Mouse (Mus musculus): Measurements from ENCODE around the gene Dnhd1.

Dnhd1 gene

DNA sequence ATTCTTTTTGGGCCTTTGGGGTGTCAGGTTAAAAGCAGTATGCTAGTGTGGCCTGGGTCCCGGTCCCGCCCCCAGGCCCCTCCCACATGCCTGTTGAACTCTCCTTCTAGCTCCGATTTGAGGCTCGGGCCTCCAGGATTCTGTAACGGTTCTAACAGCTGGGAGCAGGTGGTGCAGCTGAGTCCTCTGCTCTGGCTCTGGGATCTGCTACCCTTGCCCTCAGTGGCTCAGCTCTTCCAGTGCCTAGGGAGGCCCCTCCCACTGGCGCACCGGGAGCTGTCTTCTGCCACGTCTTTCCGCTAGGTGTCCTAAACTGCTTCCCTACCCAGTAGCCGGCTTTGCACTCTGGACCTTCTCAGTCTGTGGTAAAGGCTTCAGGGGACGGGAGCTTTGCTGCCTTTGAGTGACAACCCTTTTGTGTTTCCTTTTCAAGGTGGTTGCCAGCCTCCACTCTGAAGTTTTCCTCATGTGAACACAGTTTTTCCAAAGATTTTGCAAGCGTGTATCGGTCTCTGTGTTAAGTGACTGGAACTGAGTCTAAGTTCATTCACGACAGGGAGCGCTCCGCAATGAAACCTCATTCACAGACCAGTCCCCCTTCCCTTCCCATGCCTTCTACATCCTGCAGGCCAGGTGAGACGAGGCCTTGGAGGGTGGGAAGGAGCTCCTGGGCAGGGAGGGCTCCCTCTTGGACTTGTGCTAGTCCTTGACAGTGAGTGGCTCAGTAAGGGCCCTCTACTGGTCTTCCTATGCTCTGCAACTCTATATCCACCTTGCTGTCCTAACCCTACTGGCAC lies at the start of gene Dnhd1:
Dnhd1 (plus strand) TSS at position 189 of the 797 bp plus-strand sequence.
- peak; percentile 80 for DNase-seq

DNA sequence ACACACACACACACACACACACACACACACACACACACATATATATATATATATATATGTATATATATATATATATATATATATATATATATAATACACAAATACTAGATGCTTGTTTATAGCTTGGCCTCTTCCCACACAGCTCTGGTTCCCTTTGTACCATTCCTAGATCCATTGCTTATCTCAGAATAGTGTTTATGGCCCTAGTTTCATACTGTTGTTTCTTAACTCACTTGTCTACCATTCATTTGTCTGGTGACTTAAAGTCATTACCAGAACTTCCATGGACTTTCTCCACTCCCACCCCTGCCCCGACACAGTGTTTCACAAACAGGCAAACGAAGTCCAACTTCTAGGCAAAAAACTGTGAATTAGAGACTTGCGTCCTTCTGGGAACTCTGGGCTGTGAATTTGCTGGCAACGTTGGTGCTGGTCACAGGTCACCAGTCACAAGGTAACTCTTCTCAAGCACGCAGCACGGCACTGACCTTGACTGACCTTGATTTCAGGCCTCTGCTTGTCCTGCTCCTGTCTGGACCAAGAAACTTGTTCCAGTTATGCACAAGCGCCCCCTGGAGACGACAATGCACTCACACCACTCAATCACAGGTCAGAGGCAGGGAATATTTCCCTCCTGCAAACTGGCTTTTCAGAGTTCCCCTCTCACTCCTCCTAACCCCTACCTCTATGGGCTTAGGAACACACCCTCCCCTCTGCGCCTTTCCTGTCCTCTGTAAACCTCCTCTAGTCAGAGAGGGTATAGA lies 47.6 kb upstream of the Dnhd1 start:
- peak; percentile 73 for DNase-seq

DNA sequence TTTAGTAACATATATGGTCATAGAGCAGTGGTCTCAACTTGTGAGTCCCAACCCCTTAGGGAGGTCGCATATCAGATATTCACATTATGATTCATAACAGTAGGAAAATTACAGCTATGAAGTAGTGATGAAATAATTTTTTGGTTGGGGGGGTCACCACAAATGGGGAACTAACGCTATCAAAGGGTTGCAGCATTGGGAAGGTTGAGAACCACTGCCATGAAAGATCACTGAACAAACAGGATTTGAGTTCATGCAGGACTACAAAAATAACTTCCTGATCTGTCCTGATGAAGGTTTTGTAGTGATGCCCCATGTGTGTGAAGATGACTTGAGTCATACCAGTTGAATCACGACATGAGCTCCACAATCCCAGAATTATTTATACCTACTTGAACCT lies 42.2 kb upstream of the Dnhd1 start:
- no peak for DNase-seq

DNA sequence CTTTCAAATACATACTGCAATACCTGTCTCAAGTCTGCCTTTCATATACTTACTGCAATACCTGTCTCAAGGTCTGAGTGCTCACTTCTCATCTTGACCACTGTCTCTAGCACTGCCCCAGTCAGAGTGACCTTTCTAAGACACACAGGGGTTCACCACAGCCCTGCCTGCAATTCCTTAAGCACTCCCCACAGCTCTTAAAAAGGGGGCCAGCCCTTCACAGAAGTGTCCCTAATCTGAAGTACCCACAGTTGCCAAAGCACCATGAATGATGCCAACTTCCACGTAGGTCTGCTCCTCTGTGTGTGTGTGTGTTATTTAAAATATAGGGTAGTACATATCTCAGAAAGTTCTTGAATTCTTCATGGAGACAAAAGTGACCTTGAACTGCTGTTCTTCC lies 38.9 kb upstream of the Dnhd1 start:
- DNase-seq: no peak

DNA sequence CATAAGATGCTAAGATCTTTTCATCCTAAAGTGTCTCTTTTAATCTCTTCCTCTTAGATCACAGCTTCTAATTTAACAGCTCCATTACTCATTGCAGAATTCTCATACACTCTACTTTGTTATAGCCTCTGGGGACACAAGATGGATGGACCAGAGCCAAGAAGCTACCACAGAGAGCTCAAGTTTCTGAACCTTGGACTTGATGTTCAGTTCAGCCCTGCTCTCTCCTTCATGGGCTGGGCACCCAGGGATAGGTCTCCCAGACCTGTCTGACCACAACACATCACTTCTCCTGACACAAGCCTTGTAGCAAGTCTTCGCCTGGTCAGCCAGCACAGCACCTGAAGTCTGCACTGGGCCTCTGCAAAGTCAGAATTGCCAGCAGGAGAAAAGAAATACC lies 36.2 kb upstream of the Dnhd1 start:
- no peak for DNase-seq

DNA sequence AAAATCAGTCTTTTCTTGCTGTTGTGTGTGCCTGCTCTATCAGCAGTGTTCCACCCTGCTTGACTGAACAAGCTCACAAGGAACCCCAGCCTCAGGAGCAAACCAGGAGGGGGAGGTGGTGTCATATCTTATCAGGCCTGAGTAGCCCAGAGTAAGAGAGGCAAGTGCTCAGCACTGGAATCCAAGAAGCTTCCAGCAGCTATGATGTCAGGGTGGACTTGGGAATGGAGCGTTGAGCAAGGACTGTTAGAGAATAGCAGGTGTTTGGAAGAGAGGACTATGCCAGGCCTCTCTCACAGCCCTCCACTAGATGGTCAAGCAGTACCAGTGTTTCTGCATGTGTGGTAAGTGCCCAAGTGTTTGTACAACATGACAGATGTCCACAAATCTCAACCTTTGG lies 34.9 kb upstream of the Dnhd1 start:
- DNase-seq: no peak

DNA sequence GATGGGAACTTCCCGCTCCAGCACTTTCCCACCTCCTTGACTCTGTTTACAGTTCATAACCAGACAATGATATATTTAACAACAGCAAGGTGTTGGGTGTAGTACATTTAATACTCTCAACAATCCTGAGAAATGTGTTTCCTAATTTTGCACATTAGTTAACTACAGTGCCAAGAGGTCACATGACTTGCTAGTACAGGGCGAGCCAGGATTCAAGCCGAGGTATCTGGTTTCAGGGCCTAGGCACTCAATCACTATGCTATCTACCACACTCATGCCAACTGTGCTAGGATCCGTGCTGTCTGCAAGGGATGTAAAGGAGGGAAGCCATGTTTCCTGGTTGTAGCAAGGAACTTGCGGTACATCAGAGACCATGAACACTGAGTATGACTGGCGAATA lies 34.1 kb upstream of the Dnhd1 start:
- DNase-seq: no peak

DNA sequence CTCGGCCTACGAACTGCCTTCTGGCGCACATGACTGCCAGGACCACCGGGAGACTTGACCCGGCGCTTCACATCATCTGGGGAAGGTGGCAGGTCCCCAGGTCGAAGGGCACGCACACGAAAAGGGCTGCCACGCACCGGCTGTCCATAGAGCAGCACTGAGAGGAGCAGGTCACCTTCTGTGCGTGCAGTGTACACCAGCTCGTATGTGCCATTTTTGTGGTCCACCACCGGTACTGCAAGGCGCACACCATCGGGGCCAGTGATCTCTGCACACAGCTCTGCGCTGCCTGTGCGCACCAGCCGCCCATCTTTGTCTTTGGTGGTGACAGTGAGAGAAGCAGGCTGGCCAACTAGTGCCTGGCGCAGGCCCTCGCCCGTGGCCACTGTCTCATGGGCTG lies 32.8 kb upstream of the Dnhd1 start:
- DNase-seq: no peak

DNA sequence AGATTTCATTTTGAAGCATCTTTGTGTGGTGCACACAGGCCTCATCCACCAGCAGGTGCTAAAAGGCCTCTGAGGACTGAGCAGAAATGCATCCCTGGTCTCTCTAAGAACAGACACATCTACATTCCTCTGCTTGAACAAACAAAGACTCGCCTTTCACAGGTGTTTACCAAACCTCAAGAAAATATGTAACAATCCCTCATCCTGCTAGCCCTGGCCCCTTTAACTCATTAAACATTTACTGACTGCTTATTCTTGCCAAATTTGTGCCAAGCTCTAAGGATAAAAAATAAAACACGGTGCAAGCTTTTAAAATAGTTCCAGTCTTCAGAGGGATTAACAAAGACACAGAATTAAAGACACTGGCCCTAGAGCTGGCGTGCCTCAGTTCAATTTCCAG lies 30.9 kb upstream of the Dnhd1 start:
- DNase-seq: no peak

DNA sequence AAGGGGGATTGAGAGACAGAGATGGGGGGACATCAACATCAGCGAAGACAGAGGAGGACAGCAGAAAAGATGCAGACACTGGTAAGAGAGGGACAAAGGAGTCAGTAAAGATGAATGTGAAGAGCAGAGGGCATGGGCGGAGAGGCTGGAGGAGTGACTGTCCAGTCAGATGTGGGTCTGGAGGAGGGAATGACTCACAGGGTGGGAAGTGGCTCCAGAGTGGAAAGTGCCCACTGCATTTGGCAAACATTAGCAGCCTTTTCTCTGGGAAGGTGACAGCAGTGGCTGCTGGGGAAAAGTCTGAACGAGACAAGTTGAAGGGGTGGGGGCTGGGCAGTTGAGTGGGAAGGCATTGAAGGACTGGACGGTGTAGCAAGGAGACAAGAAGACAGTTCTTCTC lies 29.6 kb upstream of the Dnhd1 start:
- no peak for DNase-seq

DNA sequence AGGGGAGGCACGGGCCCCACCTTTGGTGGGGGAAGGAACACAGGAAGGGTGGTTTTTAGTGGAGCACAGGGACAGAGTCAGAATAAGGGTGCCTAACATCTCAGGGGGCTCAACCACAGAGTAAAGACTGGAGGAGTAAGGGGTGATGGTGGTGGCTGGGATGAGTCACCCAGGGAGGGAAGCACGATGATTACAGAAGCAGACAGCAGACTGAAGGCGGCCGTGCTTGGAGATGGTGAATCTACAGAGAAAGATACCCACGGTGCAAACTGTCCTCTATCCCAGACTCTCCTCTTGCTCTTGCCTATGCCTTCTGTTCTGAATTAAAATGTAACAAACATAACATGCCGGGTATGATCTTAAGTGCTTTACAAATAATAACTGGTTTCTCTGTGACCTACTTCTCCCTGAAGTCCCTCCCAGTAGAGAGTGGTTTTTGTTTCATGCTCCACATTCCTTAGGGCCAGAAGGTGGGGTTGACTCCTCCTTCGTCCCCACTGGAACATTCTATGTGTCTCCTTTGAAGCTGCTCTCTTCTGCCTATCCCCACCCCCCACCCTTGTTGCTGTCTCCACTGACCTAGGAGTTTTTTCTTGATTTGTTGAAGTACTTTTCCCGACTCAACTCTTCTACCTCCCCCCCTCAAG lies 28.9 kb upstream of the Dnhd1 start:
- DNase-seq: no peak

DNA sequence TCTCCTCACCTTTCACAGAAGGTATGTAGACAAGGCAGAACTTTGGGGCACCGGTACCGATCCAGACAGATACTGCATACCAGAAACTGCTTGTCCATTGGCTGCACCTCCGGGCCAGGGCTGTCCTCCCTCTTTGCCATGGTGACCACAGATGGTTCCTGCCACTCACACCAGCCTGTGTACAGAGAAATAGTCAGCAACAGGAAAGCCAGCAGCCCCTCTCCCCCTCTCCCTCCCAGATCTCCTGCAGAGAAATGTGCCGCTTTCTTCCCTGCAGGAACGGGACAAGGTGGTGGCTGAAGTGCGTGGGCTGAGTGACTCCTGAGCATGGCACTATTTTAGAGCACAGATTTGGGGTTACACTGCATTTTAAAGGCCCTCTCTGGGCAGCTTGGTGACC lies 25.2 kb upstream of the Dnhd1 start:
- DNase-seq: no peak

DNA sequence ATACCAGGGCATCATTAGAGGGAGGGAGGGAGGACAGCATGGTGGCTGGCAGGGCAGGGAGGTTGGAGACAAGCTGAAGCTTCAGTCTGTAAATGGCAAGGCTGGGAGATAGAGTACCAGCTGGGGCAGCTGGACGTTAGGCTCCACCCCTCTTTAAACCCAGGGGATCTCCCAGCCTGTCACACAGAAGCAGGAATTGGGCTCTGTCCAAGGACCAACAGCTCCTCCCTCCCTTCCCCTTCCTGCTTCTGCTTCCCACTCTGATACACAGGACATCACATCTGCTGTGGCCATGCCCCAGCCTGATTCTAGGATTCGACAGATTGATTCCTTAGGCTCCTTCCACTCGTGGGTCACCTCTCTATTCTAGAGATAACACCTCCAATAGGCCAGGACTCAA lies 22.0 kb upstream of the Dnhd1 start:
- DNase-seq: no peak

DNA sequence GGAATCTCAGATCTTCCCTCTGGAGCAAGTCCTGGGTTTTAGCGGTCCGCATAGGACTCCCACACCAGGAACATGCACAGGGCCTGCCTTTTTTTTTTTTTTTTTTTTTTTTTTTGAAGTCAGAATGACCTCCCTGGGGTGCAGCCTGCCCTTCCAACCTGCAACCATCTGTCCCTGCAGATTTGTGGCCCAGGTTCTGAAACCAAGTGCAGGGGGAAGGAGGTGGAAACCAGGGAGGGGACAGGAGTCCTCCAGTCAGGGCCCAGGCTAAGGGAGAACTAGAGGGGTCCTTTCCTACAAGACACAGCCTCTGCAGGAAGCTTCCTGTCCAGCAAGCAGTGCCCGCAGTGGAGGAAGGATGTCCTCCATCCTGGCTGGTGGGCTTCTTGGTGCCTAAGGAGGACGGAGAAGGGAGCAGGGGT lies 18.1 kb upstream of the Dnhd1 start:
- no peak for DNase-seq

DNA sequence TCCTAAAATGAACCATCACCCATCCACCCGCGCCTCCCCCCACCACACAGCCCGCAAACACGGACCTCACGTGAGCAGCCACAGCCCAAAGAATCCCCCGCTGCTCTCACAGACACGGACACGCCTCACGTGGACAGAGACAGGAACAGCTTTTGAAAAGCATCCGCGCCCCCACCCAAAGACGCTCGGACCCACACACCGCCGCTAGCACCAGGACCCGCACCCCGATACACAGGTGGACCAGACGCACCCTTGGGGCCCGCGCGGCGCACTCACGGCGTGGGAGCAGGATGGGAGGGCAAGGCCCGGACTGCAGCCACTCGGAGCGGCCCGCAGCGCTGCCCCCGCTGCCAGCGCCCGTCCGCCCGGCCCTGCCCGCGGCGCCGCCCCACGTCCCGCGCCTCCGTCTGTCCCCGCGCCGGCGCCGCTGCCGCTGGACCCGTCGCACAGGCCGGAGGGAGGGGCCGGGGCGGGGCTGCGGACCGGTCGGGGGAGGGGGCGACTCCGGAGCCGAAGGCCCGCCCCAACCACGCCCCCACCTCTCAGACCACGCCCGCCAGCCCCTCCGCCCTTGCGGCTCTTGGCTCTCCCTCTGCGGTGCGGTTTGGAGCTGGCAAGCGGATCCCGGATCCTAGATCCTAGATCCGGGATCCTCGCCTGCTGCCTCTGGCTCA lies 17.4 kb upstream of the Dnhd1 start, which contains the start of gene Trim3:
Trim3 (minus strand) TSS at position 445 of the 674 bp plus-strand sequence.
- peak; percentile 93 for DNase-seq

DNA sequence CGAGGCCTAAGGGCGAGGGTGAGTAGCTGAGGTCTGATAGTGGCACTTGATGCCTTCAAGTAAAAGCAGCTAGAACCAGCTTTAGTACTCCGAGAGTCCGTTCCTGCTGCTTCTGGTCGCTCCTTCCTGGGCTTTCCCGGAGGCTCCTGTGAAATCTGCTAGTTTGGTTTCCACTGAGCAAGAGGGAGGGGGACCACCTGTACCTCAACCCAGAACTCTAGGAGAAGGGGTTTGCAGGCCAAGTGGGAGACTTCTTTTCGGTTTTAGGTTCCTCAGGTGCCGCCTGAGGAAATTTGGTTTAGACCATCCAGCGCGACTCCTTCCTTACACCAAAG lies 16.9 kb upstream of the Dnhd1 start:
- no peak for DNase-seq

DNA sequence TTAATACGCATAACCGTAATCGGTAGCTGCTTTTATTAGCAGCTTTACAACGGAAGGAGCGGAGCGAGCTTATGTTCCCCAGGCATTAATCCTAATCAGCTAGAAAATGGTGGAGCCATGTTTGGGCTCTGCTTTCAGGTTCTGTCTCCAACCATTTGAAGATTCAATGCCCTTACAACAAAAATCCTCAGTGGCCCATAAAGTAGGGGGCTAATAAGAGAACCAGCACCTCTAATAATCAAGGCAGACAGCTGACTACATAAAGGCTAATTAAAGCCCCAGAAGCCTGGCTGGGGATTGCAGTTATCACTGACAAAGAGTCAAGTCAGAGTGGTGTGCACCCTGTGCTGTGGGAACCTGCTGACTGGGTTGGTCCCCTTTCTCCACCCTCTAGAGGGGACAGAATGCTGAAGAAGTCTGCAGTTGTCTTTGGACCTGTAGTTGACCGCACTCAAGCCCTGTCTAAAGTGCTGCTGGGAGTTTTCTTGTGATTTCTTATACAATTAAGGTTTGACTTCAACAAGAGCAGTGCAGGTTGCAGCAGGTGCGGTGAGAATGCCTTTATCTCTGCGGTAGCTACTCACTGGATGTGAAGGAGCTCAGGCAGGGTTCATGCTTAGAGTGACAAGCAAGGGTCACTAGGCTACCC lies 16.2 kb upstream of the Dnhd1 start:
- no peak for DNase-seq

DNA sequence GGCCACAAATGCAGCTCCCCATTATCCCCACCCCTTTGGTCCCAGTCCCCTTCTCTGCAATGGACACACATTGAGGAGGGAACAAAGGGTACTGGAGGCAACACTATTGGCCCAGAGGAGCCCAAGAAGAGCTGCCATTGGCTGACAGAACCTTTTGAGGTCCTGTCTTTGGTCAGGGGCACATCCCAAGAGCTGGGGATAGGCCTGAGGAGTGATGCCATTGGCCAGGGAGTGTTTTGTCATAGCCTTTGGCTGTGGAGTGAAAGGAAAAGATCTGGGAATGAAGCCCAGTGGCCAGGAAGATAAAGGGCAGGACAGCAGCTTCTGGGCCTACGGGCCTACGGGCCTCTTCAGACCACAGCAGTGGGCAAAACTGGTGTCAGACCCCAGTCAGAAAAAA lies 14.9 kb upstream of the Dnhd1 start:
- no peak for DNase-seq

DNA sequence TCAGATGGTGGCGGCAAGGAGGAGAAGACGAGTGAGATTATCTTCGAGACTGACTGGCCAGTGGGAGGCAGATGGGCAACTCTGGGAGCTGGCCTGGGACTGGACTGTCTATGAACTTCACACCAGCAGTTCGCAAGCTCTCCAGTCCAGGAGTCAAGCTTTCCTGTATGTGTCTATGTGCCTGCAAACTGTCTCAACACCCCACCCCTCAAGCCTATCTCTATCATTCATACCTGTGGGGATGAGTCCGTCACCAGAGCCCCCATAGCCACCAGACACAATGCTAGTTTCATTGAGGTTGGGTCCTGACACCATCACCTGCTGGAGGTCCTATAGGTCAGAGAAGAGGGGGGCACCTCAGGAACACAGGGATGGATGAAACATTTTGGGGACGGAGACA lies 11.9 kb upstream of the Dnhd1 start:
- DNase-seq: no peak

DNA sequence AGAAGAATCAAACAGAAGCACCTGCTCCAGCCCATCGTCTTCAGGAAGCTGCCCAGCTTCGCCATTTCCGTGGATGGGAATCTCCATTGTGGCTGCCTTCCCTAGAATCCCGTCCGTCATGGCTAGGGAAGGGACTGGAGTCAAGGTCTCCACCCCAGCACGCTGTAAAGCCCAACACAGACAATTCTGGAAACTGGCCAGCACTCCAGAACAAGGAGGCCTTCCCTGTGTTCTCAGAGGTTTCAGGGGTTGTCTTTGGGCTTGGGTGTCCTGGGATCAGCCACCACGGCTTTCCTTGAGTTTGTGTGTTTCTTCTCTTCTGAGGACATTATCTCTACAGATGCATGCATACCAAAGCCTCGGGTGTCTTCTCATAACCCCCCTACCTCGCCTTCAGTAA lies 11.3 kb upstream of the Dnhd1 start:
- DNase-seq: no peak

DNA sequence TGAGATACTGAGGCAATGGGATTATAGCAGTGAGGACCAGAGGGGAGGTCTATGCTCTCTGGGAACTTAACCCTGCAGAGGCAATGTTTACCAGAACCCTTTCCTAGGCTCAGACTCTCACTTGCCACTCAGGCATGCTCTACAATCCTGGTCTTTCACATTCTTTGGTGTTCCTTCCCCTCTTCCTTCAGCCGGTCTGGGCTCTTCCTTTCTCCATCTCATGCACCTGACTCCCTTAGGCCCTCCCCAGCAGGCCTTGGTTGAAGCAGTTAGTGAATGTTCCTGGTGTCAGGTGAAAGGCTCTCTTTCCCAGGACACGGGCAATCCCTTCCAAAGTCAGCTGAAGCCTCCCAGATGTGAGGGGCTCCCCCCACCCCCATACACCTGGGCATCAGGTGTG lies 10.9 kb upstream of the Dnhd1 start, which contains the start of gene Timm10b:
Timm10b (plus strand) TSS at position 301 of the 400 bp plus-strand sequence.
- no peak for DNase-seq

DNA sequence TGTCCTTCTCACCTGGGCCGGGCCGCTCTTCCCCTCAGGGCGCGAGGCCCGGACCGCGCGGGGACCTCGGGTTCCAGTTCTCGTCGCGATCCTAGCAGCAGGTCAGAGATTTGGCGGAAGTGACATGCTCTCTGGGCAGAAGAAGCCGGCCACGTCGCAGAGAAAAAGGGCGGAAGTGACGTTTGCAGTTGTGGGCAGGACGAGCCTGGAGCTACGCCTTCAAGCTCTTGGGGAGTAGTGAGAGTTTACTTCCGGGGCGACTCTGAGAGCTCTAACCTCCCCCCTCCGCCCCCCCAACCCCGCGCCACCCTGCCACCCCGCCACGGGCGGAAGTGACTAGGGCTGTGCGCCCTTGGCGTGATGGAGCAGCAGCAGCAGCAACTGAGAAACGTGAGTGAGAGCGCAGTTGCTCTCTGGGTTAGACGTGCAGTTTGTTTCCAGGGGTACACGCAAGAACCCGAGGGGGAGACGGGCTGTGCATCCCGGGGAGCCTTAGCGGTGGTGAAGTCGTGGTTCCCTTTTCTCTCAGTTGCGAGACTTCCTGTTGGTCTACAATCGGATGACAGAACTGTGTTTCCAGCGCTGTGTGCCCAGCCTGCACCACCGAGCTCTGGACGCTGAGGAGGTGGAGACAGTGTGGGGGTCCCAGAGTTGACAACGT lies 10.3 kb upstream of the Dnhd1 start, which contains the start of the genes Arfip2 and Gm45799:
Arfip2 (minus strand) TSS at position 184 of the 661 bp plus-strand sequence.
Gm45799 (plus strand) TSS at position 320 of the 661 bp plus-strand sequence.
- DNase-seq: peak; percentile 93
